Mouse (Mus musculus) neural tube, embryonic 14.5 days (tissue): Measurements from ENCODE around the gene Lrat. TPM values are rescaled to one million over a fixed set of nuclear protein-coding genes. Genes with fewer than 3 reads are reported as not detected.

Experiments
- polyA plus RNA-seq: library from polyadenylated mRNA; unstranded; fragments of >200 nt; fragmentation: Nextera tagmentation; extraction: Ambion mirVana; gene quantifications from 2 replicates; pipeline ENCODE4 v1.2.1, GENCODE M21; 2014

Gene Lrat
- polyA plus RNA-seq, 1 experiment from 2014 or later: not detected

Other genes with a start within 250 kb of the Lrat start
- gene Rbm46, start 27.5 kb downstream of the Lrat start, polyA plus RNA-seq: 1.6 and 2.1 TPM in 2 replicates
- gene Fgg, start 103.8 kb upstream of the Lrat start, polyA plus RNA-seq: 0.23 and 0.45 TPM in 2 replicates
- gene Fga, start 122.1 kb upstream of the Lrat start, polyA plus RNA-seq: 0.35 and 0.37 TPM in 2 replicates
- 0.15 and 0.18 TPM in 2 replicates for gene Fgb, start 145.9 kb upstream of the Lrat start, polyA plus RNA-seq
- 103 and 108 TPM in 2 replicates for gene Plrg1, start 151.5 kb upstream of the Lrat start, polyA plus RNA-seq
- 2.6 and 3.1 TPM in 2 replicates for gene Dchs2, start 224.0 kb upstream of the Lrat start, polyA plus RNA-seq